Mouse (Mus musculus) liver, embryonic 11.5 days (tissue): ENCODE data around the gene Ptpn4. TPM values are rescaled to one million over a fixed set of nuclear protein-coding genes. Genes with fewer than 3 reads are reported as not detected.

ENCODE experiments used
- ATAC-seq: fragments of 200-750 bp; cut with Nextera tagmentation; replicated peaks from 2 replicates; pipeline ENCODE4 v1.8.0; 2017; ENCODE audit warnings: moderate number of reproducible peaks, mild to moderate bottlenecking, moderate TSS enrichment, moderate library complexity; ENCODE audit not compliant: low FRiP score
- DNase-seq: peaks from one replicate; pipeline ENCODE4 v3.0.0-alpha.2; 2017; ENCODE audit warnings: low spot score
- H3K27ac ChIP-seq: fragments of 300-500 bp; sonication (generic); 2 replicates; pipeline ENCODE4 v1.5.1; 2014; ENCODE audit warnings: mild to moderate bottlenecking, low read depth, low read length, control low read depth
- H3K27me3 ChIP-seq: fragments of 300-500 bp; sonication (generic); replicated peaks from 2 replicates; pipeline ENCODE4 v1.6.1; 2014; ENCODE audit warnings: low read length, mixed read lengths; ENCODE audit not compliant: control insufficient read depth, insufficient read depth
- H3K36me3 ChIP-seq: fragments of 300-500 bp; sonication (generic); 2 replicates; pipeline ENCODE4 v1.6.1; 2014; ENCODE audit warnings: mild to moderate bottlenecking, low read length, moderate library complexity, mixed read lengths; ENCODE audit not compliant: control insufficient read depth, insufficient read depth
- H3K4me1 ChIP-seq: fragments of 300-500 bp; sonication (generic); replicated peaks from 2 replicates; pipeline ENCODE4 v1.6.1; 2014; ENCODE audit warnings: low read length, mixed read lengths; ENCODE audit not compliant: control insufficient read depth, insufficient read depth
- H3K4me2 ChIP-seq: fragments of 300-500 bp; sonication (generic); 2 replicates; pipeline ENCODE4 v1.6.1; 2014; ENCODE audit warnings: mild to moderate bottlenecking, control low read depth, moderate library complexity
- H3K4me3 ChIP-seq: fragments of 300-500 bp; sonication (generic); 2 replicates; pipeline ENCODE4 v1.5.1; 2014; ENCODE audit warnings: low read depth, low read length, control low read depth
- H3K9ac ChIP-seq: fragments of 300-500 bp; sonication (generic); 2 replicates; pipeline ENCODE4 v1.6.1; 2014; ENCODE audit warnings: low read depth, low read length, control low read depth
- H3K9me3 ChIP-seq: fragments of 300-500 bp; sonication (generic); 2 replicates; pipeline ENCODE4 v1.6.1; 2016; ENCODE audit warnings: low read length, inconsistent platforms, mixed read lengths; ENCODE audit not compliant: control insufficient read depth
- WGBS: fragments of 180-500 bp; shearing (Covaris S2); extraction: QIAGEN DNeasy Blood & Tissue Kit; methylation state at CpG from one replicate; pipeline ENCODE4 v1.1.7; 2014; 5-methylcytosine and 5-hydroxymethylcytosine counted together
- polyA plus RNA-seq: library from polyadenylated mRNA; unstranded; fragments of >200 nt; fragmentation: Nextera tagmentation; extraction: Ambion mirVana; gene quantifications from 2 replicates; pipeline ENCODE4 v1.2.1, GENCODE M21; 2014

Ptpn4 gene
- polyA plus RNA-seq, 1 experiment from 2014 or later, result 5.4 TPM

DNA sequence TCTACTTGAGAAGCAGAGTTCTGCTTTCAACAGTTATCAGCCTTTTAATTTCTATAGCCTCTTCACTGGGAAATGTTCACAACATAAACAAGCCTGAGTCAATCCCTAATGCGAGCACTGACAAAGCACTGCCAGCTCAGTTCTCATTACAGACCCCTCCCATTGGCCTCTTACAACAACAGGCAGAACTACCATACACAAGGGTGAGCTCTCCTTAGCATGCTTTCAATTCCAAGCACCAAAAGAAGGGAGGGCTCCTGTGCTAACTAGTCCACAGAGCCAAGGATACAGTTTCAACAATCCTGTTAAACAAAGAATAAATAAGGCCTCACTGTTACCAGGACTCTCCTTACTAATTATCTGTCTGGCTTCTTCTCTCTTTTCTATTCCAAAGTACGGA lies 213.0 kb downstream of the Ptpn4 start:
- ATAC-seq, result no peak
- no peak overlapping the region for H3K9ac ChIP-seq
- WGBS, result 78% methylated on average over 2 of the region's 2 CpGs

DNA sequence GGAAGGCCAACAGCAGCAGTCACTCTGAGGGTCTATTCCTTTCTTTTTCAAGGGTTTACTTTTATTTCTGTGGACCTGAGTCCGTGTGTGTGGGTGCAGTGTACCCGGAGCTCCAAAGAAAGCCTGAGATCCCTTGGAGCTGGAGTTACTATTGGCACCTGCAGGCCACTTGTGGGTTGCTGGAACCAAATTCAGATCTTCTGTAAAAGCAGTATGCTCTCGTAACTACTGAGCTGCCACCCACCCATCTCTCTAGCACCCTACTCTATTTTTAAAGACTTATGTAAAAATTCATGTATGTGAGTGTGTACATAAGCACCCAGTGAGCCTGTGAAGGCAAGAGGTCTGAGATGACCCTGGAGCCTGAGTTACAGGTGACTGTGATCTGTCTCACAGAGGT lies 232.0 kb downstream of the Ptpn4 start:
- DNase-seq (no peak), ATAC-seq (no peak)
- no peak overlapping the region for H3K27ac ChIP-seq
- no peaks in the 10 kb centered on the region for H3K4me1 ChIP-seq
- H3K9me3 ChIP-seq, result no peaks in the 10 kb centered on the region
- WGBS, result 83% methylated on average over 3 of the region's 3 CpGs
- H3K4me2 ChIP-seq, result no peak overlapping the region
- no peaks in the 10 kb centered on the region for H3K27me3 ChIP-seq
- no peak overlapping the region for H3K4me3 ChIP-seq
- H3K9ac ChIP-seq, result no peak overlapping the region
- H3K36me3 ChIP-seq, result peaks cover 3% of the 10 kb centered on the region

More for the DNA sequence above, 213.0 kb downstream of the Ptpn4 start:
- H3K27ac ChIP-seq, result no peak overlapping the region
- no peaks in the 10 kb centered on the region for H3K4me1 ChIP-seq
- H3K4me3 ChIP-seq, result no peak overlapping the region
- no peak overlapping the region for H3K4me2 ChIP-seq
- no peak for DNase-seq
- no peaks in the 10 kb centered on the region for H3K9me3 ChIP-seq
- H3K27me3 ChIP-seq, result no peaks in the 10 kb centered on the region
- no peaks in the 10 kb centered on the region for H3K36me3 ChIP-seq

Other genes with a start within 250 kb of the Ptpn4 start
- gene Epb41l5, start 188.6 kb downstream of the Ptpn4 start, polyA plus RNA-seq, result 26.2 and 29.0 TPM in 2 replicates
- 7.8 and 8.4 TPM in 2 replicates for gene Tmem177, start 75.6 kb upstream of the Ptpn4 start, polyA plus RNA-seq
- 0.29 TPM in 1 of 2 replicates, not detected in the other for gene Cfap221, start 159.6 kb upstream of the Ptpn4 start, polyA plus RNA-seq
- gene Sctr, start 169.3 kb upstream of the Ptpn4 start, polyA plus RNA-seq, result not detected in 2 replicates
- gene Tmem37, start 236.5 kb upstream of the Ptpn4 start, polyA plus RNA-seq, result 39.7 and 40.7 TPM in 2 replicates